Mouse (Mus musculus): ENCODE measurements around the gene Rgl1.

Gene Rgl1

GRCm38 (mm10) chr1:152542747-152543378 lies 223.3 kb downstream of the Rgl1 start:
- DNase-seq (ENCODE audit: low spot score): no peak

DNA sequence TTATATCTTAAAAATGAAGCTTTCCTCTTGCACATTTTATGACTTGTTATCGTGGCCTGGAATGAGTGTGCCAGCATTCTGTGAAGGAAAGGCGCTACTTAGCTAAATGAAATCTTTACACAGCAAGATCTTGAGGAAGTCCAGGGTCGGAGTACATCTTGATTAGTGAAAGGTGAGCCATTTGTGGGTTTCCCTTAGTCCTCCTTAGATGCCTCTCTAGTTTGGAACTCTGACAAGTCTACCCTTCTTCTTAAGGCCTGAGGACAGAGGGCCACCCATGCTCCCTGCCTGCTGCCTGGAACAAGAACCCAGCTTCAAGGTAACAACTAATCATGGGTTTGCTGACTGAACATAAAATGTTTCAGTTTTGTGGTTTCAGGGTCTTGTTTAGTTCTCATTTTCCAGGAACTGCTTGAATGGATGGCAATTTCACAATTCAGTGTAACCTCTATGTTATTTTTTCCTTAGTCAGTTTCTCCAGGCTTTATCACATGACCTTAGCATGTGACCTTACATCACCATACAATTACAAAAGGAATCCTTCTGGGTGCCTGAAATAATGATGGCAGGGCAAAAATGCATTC lies 225.8 kb downstream of the Rgl1 start:
- no peak for DNase-seq (ENCODE audit: low spot score)

DNA sequence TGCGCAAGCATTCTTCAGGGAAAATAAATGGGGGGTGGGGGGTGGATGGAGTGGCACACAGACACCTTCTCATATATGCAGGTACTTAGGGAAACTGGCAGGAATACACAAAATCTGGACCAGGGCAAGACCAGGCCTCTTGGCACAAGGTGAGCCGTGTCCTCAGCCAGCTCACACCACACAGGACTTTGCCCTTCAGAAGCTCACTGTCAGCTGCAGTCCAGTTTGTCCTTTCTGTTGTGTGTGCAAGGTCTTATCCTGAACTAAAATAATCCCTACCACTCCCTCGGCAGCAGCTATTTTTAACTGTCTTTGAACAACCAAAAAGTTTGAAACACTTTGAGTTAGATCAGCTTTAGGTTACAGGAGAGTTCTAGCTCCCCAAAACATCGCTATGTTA lies 227.3 kb downstream of the Rgl1 start:
- DNase-seq (ENCODE audit: low spot score): no peak

GRCm38 (mm10) chr1:152537186-152537585 lies 229.0 kb downstream of the Rgl1 start:
- no peak for DNase-seq (ENCODE audit: low spot score)

- DNase-seq (ENCODE audit: low spot score): no peak
Measured at GRCm38 (mm10) chr1:152536416-152537018, 229.6 kb downstream of the Rgl1 start.

GRCm38 (mm10) chr1:152534531-152534930 lies 231.6 kb downstream of the Rgl1 start:
- no peak for DNase-seq (ENCODE audit: low spot score)

GRCm38 (mm10) chr1:152531498-152531897 lies 234.7 kb downstream of the Rgl1 start:
- DNase-seq (ENCODE audit: low spot score): no peak

DNA sequence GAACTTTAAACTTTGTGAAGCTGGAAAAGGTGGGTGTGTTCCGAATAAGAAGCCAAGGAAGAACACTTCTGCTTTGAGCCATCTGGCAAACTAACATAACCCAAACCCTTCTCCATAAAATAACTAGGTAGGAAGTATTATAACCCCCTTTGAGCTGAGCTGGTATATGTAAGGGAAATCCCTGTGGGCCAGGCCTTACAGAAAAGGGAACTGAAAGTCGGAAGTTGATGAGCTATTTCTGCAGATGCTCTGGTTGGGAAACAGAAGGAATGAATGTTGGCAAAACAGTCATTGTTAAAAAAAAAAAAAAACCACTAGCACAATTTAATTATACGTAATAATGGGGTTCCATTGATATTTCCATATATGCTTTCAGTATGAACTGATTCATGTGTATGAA lies 237.4 kb downstream of the Rgl1 start:
- no peak for DNase-seq (ENCODE audit: low spot score)

DNA sequence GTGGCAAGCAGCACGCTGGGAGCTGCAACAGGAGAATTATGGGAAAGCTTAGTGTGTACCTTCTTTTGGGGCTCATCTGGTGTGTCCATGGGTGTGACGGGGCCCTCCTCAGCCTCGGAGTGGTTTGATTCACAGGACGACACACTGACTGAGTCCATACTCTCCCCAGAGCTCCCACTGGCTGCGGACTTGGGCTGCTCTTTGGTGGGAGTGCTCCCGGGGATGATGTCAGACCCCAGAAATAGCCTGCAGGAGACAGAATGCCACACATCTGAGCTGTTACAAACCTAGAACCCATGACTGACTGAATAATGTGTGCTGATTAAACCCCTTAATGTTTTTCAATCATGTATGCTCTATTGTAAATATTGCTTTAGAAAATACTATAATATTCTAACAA lies 237.9 kb downstream of the Rgl1 start:
- DNase-seq (ENCODE audit: low spot score): no peak

DNA sequence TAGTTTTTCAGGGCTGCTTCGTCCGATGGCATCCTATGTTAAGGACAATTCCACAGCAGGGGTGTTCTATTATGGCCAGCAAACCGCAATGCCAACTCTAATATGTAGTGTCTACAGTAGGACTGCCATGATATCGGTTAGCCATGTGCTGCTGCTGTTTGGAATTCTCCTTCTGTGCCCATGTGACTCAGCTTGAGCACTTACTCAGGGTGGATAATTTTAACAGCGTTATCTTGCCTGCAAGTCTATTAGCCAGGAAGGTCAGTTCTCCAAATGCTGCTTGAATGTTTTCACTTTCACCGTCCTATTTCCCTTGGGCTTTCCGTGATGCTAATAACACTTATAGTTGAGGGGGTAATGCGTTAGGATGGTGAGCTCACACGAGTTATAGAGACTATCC lies 240.0 kb downstream of the Rgl1 start:
- DNase-seq (ENCODE audit: low spot score): no peak

DNA sequence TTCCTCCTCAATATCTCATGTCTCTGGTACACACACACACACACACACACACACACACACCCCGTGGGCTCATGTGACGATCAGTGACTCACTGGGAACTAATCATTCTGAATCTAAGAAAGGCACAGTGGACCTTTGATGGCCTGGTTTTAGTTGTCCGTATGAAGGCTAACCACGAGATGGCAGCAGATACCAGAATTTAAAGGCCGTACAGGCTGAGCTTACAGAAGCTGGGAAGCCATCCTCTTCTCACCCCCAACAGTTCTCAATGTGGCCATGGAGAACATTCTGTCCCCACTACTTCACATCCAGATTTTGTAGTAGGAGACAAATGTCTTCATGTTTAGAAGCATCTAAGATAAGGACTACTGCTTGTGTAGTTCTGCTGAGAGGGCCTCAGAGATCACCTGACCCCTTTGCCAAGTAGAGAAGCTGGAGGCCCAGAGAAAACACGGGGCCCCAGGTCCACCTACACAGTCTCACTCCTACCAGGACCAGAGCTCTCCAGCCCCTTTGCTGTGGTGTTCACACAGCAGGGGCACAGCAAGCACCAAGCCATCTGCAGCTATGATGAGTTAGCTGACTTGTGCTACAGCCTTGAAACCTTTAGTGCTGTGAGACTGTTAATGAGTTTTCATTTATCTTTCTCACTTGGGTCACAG lies 241.0 kb downstream of the Rgl1 start:
- DNase-seq (ENCODE audit: low spot score): peak; percentile 31

DNA sequence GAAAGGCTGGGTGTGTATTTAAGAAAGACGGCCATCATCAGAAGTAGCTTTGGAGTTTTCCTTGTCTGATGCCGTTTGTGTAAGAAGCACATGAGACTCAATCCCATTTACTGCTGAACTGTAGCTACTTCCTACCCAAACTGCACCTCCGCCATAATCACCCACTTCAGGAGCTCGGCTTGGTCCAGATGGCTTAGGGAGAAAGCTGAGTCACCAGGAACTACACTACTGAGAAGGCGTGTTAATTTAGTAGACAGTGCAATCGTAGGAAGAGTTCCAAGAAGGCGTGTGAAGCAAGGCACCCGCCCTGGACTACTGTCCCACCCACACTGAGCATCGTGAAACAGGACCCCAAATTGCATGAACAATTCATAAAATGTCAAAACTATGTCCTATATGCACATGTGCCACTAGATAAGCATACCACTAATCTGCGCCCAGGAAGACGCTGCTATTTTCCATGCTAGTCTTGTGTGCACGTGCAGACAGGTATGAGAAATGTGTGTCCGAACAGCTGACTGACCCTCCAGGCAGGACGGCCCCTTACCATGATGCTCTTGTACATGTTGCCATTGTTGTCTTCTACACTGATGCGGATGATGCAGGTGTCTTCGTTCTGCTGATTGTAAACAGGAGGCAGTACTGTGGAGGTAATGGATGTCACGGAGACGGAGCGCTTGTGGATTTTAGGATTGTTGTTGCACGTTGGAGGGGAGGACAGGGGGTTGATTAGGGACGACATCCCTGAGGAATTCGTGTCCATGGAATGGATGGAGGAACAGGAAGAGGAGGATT lies 241.9 kb downstream of the Rgl1 start:
- no peak for DNase-seq (ENCODE audit: low spot score)

- no peak for DNase-seq (ENCODE audit: low spot score)
Measured at GRCm38 (mm10) chr1:152523292-152523691, 242.9 kb downstream of the Rgl1 start.

DNA sequence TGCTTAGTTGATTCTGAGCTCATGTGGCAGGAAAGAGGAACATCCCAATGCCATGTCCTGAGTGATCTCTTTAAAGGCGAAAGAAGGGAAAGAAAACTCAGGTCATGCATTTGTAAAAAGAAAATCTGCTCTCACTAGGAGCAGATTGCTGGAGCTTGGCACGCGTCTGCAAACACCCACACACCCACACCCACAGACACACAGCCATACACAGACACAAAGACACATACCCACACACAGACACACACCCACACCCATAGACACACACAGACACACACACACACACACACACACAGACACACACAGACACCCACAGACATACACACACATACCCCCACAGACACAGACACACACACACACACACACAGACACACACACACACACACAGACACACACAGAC lies 243.9 kb downstream of the Rgl1 start:
- no peak for DNase-seq (ENCODE audit: low spot score)

DNA sequence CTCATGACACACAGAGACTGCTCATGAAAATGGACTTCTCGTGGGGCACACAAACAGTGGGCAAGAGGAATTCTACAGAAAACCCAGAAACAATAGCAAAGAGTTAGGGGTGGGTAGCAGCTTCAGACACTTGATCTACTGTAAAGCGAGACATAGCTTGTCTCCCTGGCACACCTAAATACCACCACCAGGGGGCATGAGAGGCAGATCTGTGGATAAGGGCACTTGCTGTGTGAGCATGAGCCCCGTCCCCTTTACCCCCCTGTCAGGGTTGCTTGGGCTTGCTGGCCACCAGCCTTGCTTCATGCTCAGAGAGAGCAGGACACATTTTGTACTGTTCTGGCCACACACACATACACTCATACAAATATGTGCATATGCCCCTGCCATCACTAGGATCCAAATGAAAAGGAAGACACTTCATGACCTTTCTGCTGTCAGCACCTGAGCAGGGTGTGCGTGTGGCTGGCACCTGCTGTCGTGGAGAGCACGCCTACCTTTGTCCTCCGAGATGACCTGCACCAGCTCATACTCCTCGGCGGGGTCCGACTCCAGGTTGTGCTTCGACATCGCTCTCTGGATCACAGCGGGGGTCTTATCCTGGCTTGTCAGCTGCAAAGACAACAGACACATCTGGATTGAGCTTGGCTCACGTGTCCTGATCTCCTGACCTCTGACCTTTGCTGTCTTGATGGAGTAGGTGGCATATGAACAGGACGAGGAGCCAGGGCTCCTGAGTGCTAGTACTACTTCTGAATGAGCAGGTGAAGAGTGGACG lies 245.2 kb downstream of the Rgl1 start:
- DNase-seq (ENCODE audit: low spot score): no peak

- DNase-seq (ENCODE audit: low spot score): no peak
Measured at GRCm38 (mm10) chr1:152518971-152519370, 247.2 kb downstream of the Rgl1 start.

GRCm38 (mm10) chr1:152517057-152517570 lies 249.0 kb downstream of the Rgl1 start:
- no peak for DNase-seq (ENCODE audit: low spot score)

DNA sequence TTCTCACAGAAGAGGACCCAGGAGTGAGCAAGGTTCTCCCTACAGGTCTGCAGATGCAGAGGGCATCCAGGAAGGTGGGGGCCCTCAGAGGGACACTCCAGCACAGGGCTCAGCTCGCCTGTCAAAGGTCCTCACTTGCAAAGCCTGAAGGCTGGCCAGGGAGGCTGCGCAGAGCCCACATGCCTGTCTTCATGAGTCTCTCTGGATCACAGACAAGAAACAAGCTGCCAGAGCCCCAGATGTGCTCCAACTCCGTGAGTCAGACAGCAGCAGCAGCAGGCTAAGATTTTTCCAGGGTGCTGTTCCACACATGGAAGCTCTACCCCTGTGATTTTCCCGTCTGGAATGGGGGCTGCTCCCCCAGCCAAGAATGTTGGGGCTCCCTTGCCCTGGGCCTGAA lies 251.9 kb downstream of the Rgl1 start:
- DNase-seq (ENCODE audit: low spot score): no peak

GRCm38 (mm10) chr1:152511237-152511636 lies 254.9 kb downstream of the Rgl1 start:
- DNase-seq (ENCODE audit: low spot score): no peak

DNA sequence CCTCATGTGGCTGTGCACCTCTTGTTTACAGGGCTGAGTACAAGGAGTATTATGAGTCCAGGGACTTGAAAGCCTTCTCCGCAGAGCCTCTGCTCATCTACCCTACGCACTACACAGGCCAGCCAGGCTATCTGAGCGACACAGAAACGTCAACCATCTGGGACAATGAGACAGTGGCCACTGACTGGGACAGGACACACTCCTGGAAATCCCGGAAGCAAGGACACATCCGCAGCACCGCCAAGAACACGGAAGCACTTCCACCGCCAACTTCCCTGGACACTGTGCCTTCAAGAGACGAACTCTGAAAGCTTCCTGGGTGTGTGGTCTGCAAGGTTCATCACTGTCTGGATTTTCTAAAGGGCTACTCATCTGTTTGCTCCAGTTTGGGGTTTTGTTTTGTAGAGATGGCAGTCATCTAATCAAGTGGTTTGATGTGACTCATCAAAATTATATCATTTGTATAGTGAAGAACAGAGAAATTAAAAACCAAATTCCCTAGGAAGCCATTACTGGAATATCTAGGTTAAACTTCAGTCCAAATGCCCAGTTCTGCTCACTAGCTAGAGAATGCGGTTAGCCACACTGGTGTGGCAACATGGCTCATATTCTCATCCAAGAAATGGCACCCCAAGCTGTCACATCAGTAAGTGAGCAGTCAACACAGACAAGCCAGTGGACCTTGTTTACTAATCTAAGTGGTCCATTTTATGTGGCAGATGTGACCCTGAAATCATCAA lies 257.5 kb downstream of the Rgl1 start:
- no peak for DNase-seq (ENCODE audit: low spot score)

DNA sequence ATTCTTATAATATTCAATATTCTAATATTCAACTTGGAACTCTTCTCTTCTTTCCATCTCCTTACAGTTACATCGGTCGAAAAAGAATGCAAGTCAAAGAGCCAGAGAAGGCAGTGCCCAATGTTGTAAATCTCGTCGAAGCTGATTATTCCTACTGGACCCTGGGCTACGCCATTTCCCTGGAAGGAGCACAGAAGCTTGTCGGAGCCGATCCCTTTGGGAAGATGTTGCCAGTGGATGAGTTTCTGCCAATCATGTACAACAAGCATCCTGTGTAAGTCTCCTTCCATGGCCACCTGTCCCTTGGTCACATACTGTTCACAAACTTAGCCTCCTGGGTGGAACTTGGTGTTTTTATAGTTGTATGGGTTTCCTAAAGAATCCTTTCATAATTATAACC lies 259.4 kb downstream of the Rgl1 start:
- no peak for DNase-seq (ENCODE audit: low spot score)
